Mouse (Mus musculus): ENCODE measurements at regions not wholly inside any gene's neighbourhood (a gene's known extent, or its start where the extent isn't known, plus 50 kb on each side); places are given as distances from the start of the nearest gene placed in this dataset.

- TF ChIP-seq ZNF384 (IDR thresholded peaks at IDR 0.05; ENCODE audit: low read depth, low read length) (no peak), CHD2 (IDR thresholded peaks at IDR 0.05; ENCODE audit: low read depth, low read length) (no peak), HCFC1 (IDR thresholded peaks at IDR 0.05; ENCODE audit: borderline replicate concordance, insufficient read depth, low read length) (no peak)
Observed at GRCm38 (mm10) chr1:47285639-47286038, 393.0 kb upstream of the Slc39a10 start.
